Comparison of ENCODE assay signal across 27 mouse cellular contexts in the genomic region with DNA sequence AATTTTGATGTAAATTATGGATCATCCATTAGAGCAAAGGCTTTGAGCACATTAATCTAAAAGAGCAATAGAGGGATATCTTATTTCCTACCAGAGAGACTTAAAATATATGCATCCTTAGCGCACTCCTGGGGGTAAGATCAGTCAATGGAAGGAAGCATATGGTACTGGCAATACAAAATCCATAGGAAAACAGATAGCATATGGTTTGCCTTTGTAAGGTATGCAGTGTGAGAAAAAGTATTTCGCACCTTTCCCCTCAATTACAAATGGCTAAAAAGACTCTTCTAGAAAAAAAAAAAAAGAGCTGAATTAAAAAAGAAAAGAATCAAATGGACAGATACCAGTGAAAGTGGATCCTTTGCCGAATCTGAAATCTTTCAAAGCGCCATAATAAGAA.
"Had no signal": no experiment of that assay in that cellular context is flagged by ENCODE, and none has a peak within 500 bp of the region (broad histone marks: within the 10 kb centered on the region; RNA-seq: fewer than 3 reads in every experiment).

No protein-coding gene starts in this region.

- H3K9me3 ChIP-seq: embryonic facial prominence, embryonic 10.5 days; embryonic facial prominence, embryonic 12.5 days; embryonic facial prominence, embryonic 13.5 days; embryonic facial prominence, embryonic 15.5 days; forebrain, embryonic 10.5 days; forebrain, embryonic 12.5 days; forebrain, embryonic 15.5 days; heart, embryonic 10.5 days had no signal

- H3K27me3 ChIP-seq: embryonic facial prominence, embryonic 12.5 days; embryonic facial prominence, embryonic 13.5 days; embryonic facial prominence, embryonic 15.5 days; forebrain, embryonic 12.5 days; forebrain, embryonic 15.5 days had no signal

- H3K9ac ChIP-seq: embryonic facial prominence, embryonic 12.5 days; embryonic facial prominence, embryonic 13.5 days; embryonic facial prominence, embryonic 15.5 days; forebrain, embryonic 12.5 days; forebrain, embryonic 15.5 days; forebrain, postnatal 0 days had no signal

- H3K4me3 ChIP-seq: embryonic facial prominence, embryonic 10.5 days; embryonic facial prominence, embryonic 12.5 days; embryonic facial prominence, embryonic 13.5 days; embryonic facial prominence, embryonic 15.5 days; erythroblast, embryonic 14.5 days; forebrain, embryonic 10.5 days; forebrain, embryonic 12.5 days; forebrain, embryonic 15.5 days; gastrocnemius, adult 2 months; heart, adult 2 months; heart, embryonic 10.5 days had no signal

- DNase-seq: cerebellum, adult 8-10 months; cerebellum, adult 9-10 months; cerebellum, adult 9-11 months; cerebellum, postnatal 10 days; cerebellum, postnatal 14 days; cerebellum, postnatal 25 days; cerebellum, postnatal 36 days; embryo, embryonic 11 days; forebrain, postnatal 0 days; gastrocnemius, adult 2 months; gastrocnemius, postnatal 10 days; gastrocnemius, postnatal 14 days; gastrocnemius, postnatal 25 days; gastrocnemius, postnatal 36 days; heart, adult 11 months; heart, adult 18-20 months; heart, adult 2 months had no signal

- H3K36me3 ChIP-seq: embryonic facial prominence, embryonic 10.5 days; embryonic facial prominence, embryonic 12.5 days; embryonic facial prominence, embryonic 13.5 days; embryonic facial prominence, embryonic 15.5 days; forebrain, embryonic 10.5 days; forebrain, embryonic 12.5 days; forebrain, embryonic 15.5 days; heart, embryonic 10.5 days had no signal

- H3K27ac ChIP-seq: embryonic facial prominence, embryonic 10.5 days; embryonic facial prominence, embryonic 12.5 days; embryonic facial prominence, embryonic 13.5 days; embryonic facial prominence, embryonic 15.5 days; forebrain, embryonic 10.5 days; forebrain, embryonic 12.5 days; forebrain, embryonic 15.5 days; gastrocnemius, adult 2 months; heart, adult 2 months; heart, embryonic 10.5 days had no signal

- H3K4me1 ChIP-seq: embryonic facial prominence, embryonic 10.5 days; embryonic facial prominence, embryonic 12.5 days; embryonic facial prominence, embryonic 13.5 days; embryonic facial prominence, embryonic 15.5 days; forebrain, embryonic 10.5 days; forebrain, embryonic 12.5 days; heart, embryonic 10.5 days had no signal

- H3K4me2 ChIP-seq: embryonic facial prominence, embryonic 12.5 days; embryonic facial prominence, embryonic 13.5 days; embryonic facial prominence, embryonic 15.5 days; forebrain, embryonic 12.5 days; forebrain, embryonic 15.5 days had no signal

- ATAC-seq: forebrain, embryonic 15.5 days; forebrain, embryonic 16.5 days; forebrain, postnatal 0 days had no signal
